Mouse (Mus musculus) yolk sac, embryonic 10.5 days (tissue): Measurements from ENCODE around the gene Btbd2.
A peak's percentile ranks its signal among the peaks of the same experiment; 100 is the strongest.

ENCODE experiments used
- DNase-seq: peaks from one replicate; pipeline ENCODE4 v3.0.0-alpha.2; 2017; ENCODE audit warnings: low spot score

Gene Btbd2

GRCm38 (mm10) chr10:80635345-80635744, 21.5 kb downstream of the Btbd2 start:
- DNase-seq = peak; percentile 76

GRCm38 (mm10) chr10:80628925-80629324, 27.9 kb downstream of the Btbd2 start:
- DNase-seq = no peak

- peak; percentile 39 for DNase-seq
Observed at GRCm38 (mm10) chr10:80627685-80628084, 29.2 kb downstream of the Btbd2 start.

GRCm38 (mm10) chr10:80625764-80626163, 31.1 kb downstream of the Btbd2 start:
- DNase-seq = no peak

GRCm38 (mm10) chr10:80623457-80624191, 33.2 kb downstream of the Btbd2 start:
- DNase-seq = peak; percentile 77

- peak; percentile 75 for DNase-seq
Observed at GRCm38 (mm10) chr10:80622661-80623456, 34.0 kb downstream of the Btbd2 start, which contains the start of gene Csnk1g2. Gene Csnk1g2, plus strand, starts transcription at chr10:80622838.

- peak; percentile 100 for DNase-seq
Observed at GRCm38 (mm10) chr10:80621940-80622660, 34.8 kb downstream of the Btbd2 start.

GRCm38 (mm10) chr10:80621690-80621939, 35.3 kb downstream of the Btbd2 start:
- DNase-seq = no peak

GRCm38 (mm10) chr10:80620796-80621689, 35.8 kb downstream of the Btbd2 start:
- no peak for DNase-seq

GRCm38 (mm10) chr10:80620365-80620764, 36.5 kb downstream of the Btbd2 start:
- DNase-seq = no peak

GRCm38 (mm10) chr10:80619465-80620244, 37.2 kb downstream of the Btbd2 start:
- DNase-seq = no peak

GRCm38 (mm10) chr10:80618181-80618580, 38.7 kb downstream of the Btbd2 start:
- no peak for DNase-seq

- no peak for DNase-seq
Observed at GRCm38 (mm10) chr10:80614351-80614750, 42.5 kb downstream of the Btbd2 start.

- no peak for DNase-seq
Observed at GRCm38 (mm10) chr10:80613821-80614220, 43.0 kb downstream of the Btbd2 start.

GRCm38 (mm10) chr10:80611905-80612304, 45.0 kb downstream of the Btbd2 start:
- no peak for DNase-seq

GRCm38 (mm10) chr10:80611024-80611423, 45.8 kb downstream of the Btbd2 start:
- no peak for DNase-seq

- no peak for DNase-seq
Observed at GRCm38 (mm10) chr10:80610116-80610785, 46.6 kb downstream of the Btbd2 start.

GRCm38 (mm10) chr10:80609269-80609924, 47.5 kb downstream of the Btbd2 start:
- no peak for DNase-seq

GRCm38 (mm10) chr10:80608435-80608834, 48.4 kb downstream of the Btbd2 start:
- DNase-seq = no peak
